Mouse (Mus musculus) heart, embryonic 11.5 days (tissue): ENCODE measurements around the gene Prm1. TPM values are rescaled to one million over a fixed set of nuclear protein-coding genes. Genes with fewer than 3 reads are reported as not detected.

Experiments
- ATAC-seq: fragments of 200-750 bp; cut with Nextera tagmentation; replicated peaks from 2 replicates; pipeline ENCODE4 v1.8.0; 2017; ENCODE audit warnings: moderate library complexity; ENCODE audit not compliant: insufficient number of reproducible peaks, low FRiP score, low TSS enrichment
- H3K27ac ChIP-seq: fragments of 300-500 bp; sonication (generic); 2 replicates; pipeline ENCODE4 v1.5.1; 2014; ENCODE audit warnings: mild to moderate bottlenecking, low read depth, low read length
- H3K27me3 ChIP-seq: fragments of 300-500 bp; sonication (generic); 2 replicates; pipeline ENCODE4 v1.6.1; 2014; ENCODE audit warnings: mild to moderate bottlenecking, low read length, mixed read lengths; ENCODE audit not compliant: control insufficient read depth, insufficient read depth
- H3K36me3 ChIP-seq: fragments of 300-500 bp; sonication (generic); 2 replicates; pipeline ENCODE4 v1.6.1; 2014; ENCODE audit warnings: mild to moderate bottlenecking, low read length, moderate library complexity, mixed read lengths; ENCODE audit not compliant: control insufficient read depth, insufficient read depth
- H3K4me1 ChIP-seq: fragments of 300-500 bp; sonication (generic); 2 replicates; pipeline ENCODE4 v1.6.1; 2014; ENCODE audit warnings: low read length; ENCODE audit not compliant: control insufficient read depth, insufficient read depth
- H3K4me2 ChIP-seq: fragments of 300-500 bp; sonication (generic); 2 replicates; pipeline ENCODE4 v1.6.1; 2014; ENCODE audit warnings: mild to moderate bottlenecking, moderate library complexity
- H3K4me3 ChIP-seq: fragments of 300-500 bp; sonication (generic); 2 replicates; pipeline ENCODE4 v1.5.1; 2014; ENCODE audit warnings: low read depth, low read length
- H3K9ac ChIP-seq: fragments of 300-500 bp; sonication (generic); 2 replicates; pipeline ENCODE4 v1.6.1; 2014; ENCODE audit warnings: mild to moderate bottlenecking, low read depth, low read length, moderate library complexity
- H3K9me3 ChIP-seq: fragments of 300-500 bp; sonication (generic); replicated peaks from 2 replicates; pipeline ENCODE4 v1.6.1; 2016; ENCODE audit warnings: low read length; ENCODE audit not compliant: control insufficient read depth
- WGBS: fragments of 180-500 bp; shearing (Covaris S2); extraction: QIAGEN DNeasy Blood & Tissue Kit; methylation state at CpG from one replicate; pipeline ENCODE4 v1.1.7; 2014; ENCODE audit not compliant: insufficient replicate concordance; 5-methylcytosine and 5-hydroxymethylcytosine counted together
- polyA plus RNA-seq: library from polyadenylated mRNA; unstranded; fragments of >200 nt; fragmentation: Nextera tagmentation; extraction: Ambion mirVana; gene quantifications from 2 replicates; pipeline ENCODE4 v1.2.1, GENCODE M21; 2014

Gene Prm1
- polyA plus RNA-seq, 1 experiment from 2014 or later: not detected

GRCm38 (mm10) chr16:10782377-10783151 is 23.1 kb downstream of the Prm1 start:
- peak overlapping the region; percentile 43 for H3K9ac ChIP-seq
- 44% methylated on average over 6 of the region's 6 CpGs for WGBS
- peaks cover 50% of the 10 kb centered on the region for H3K4me1 ChIP-seq

GRCm38 (mm10) chr16:10781862-10782371 is 23.7 kb downstream of the Prm1 start:
- Histone ChIP-seq H3K9ac (peak overlapping the region; percentile 30), H3K9me3 (no peaks in the 10 kb centered on the region), H3K36me3 (no peaks in the 10 kb centered on the region), H3K4me1 (peaks cover 50% of the 10 kb centered on the region), H3K4me3 (no peak overlapping the region), H3K4me2 (peak overlapping the region; percentile 92), H3K27ac (peak overlapping the region; percentile 73), H3K27me3 (no peaks in the 10 kb centered on the region; the same call in 1 of the 2 replicates)
- 24% methylated on average over 9 of the region's 9 CpGs for WGBS
- ATAC-seq: no peak

More at GRCm38 (mm10) chr16:10782377-10783151, 23.1 kb downstream of the Prm1 start:
- Histone ChIP-seq H3K27ac (peak overlapping the region; percentile 73), H3K36me3 (no peaks in the 10 kb centered on the region), H3K4me3 (no peak overlapping the region), H3K4me2 (peak overlapping the region; percentile 92), H3K27me3 (no peaks in the 10 kb centered on the region; the same call in 1 of the 2 replicates), H3K9me3 (no peaks in the 10 kb centered on the region)
- ATAC-seq: no peak

GRCm38 (mm10) chr16:10780631-10781120 is 25.0 kb downstream of the Prm1 start:
- Histone ChIP-seq H3K27ac (0 out of 2 replicates have a peak overlapping the region, but pooled peaks have one; percentile 15), H3K27me3 (no peaks in the 10 kb centered on the region; the same call in 1 of the 2 replicates), H3K9ac (0 out of 2 replicates have a peak overlapping the region, but pooled peaks have one; percentile 16), H3K4me2 (no peak overlapping the region), H3K4me3 (no peak overlapping the region), H3K36me3 (no peaks in the 10 kb centered on the region), H3K4me1 (peaks cover 44% of the 10 kb centered on the region), H3K9me3 (no peaks in the 10 kb centered on the region)
- 71% methylated on average over 5 of the region's 5 CpGs for WGBS
- ATAC-seq: no peak

GRCm38 (mm10) chr16:10777579-10778160 is 28.0 kb downstream of the Prm1 start:
- no peak overlapping the region for H3K4me3 ChIP-seq
- no peak overlapping the region for H3K4me2 ChIP-seq
- H3K9me3 ChIP-seq: no peaks in the 10 kb centered on the region
- H3K4me1 ChIP-seq: peaks cover 31% of the 10 kb centered on the region
- H3K9ac ChIP-seq: no peak overlapping the region
- H3K36me3 ChIP-seq: no peaks in the 10 kb centered on the region
- no peak overlapping the region for H3K27ac ChIP-seq
- ATAC-seq: no peak
- no peaks in the 10 kb centered on the region for H3K27me3 ChIP-seq
- WGBS: 50% methylated on average over 5 of the region's 5 CpGs

GRCm38 (mm10) chr16:10776322-10776721 is 29.3 kb downstream of the Prm1 start:
- Histone ChIP-seq H3K4me3 (no peak overlapping the region), H3K9me3 (no peaks in the 10 kb centered on the region), H3K9ac (no peak overlapping the region), H3K27ac (no peak overlapping the region), H3K36me3 (no peaks in the 10 kb centered on the region), H3K27me3 (no peaks in the 10 kb centered on the region), H3K4me2 (no peak overlapping the region), H3K4me1 (peaks cover 17% of the 10 kb centered on the region)
- ATAC-seq: no peak
- WGBS: 40% methylated on average over 7 of the region's 7 CpGs

GRCm38 (mm10) chr16:10774726-10775125 is 30.9 kb downstream of the Prm1 start:
- no peaks in the 10 kb centered on the region for H3K9me3 ChIP-seq
- no peak for ATAC-seq
- H3K27ac ChIP-seq: no peak overlapping the region
- H3K4me1 ChIP-seq: peaks cover 23% of the 10 kb centered on the region
- no peaks in the 10 kb centered on the region for H3K27me3 ChIP-seq
- H3K36me3 ChIP-seq: no peaks in the 10 kb centered on the region
- H3K4me2 ChIP-seq: no peak overlapping the region
- H3K4me3 ChIP-seq: no peak overlapping the region
- H3K9ac ChIP-seq: 0 out of 2 replicates have a peak overlapping the region, but pooled peaks have one; percentile 18
- WGBS: 36% methylated on average over 4 of the region's 4 CpGs

GRCm38 (mm10) chr16:10773543-10773942 is 32.1 kb downstream of the Prm1 start:
- H3K4me1 ChIP-seq: peaks cover 27% of the 10 kb centered on the region
- 82% methylated on average over 8 of the region's 8 CpGs for WGBS
- no peak for ATAC-seq

GRCm38 (mm10) chr16:10771769-10772510 is 33.7 kb downstream of the Prm1 start:
- Histone ChIP-seq H3K27me3 (peaks cover 2% of the 10 kb centered on the region; the same call in 1 of the 2 replicates), H3K27ac (no peak overlapping the region), H3K4me1 (peaks cover 20% of the 10 kb centered on the region), H3K4me3 (no peak overlapping the region), H3K36me3 (no peaks in the 10 kb centered on the region), H3K4me2 (no peak overlapping the region), H3K9ac (no peak overlapping the region), H3K9me3 (no peaks in the 10 kb centered on the region)
- ATAC-seq: no peak
- 59% methylated on average over 19 of the region's 19 CpGs for WGBS

More at GRCm38 (mm10) chr16:10773543-10773942, 32.1 kb downstream of the Prm1 start:
- Histone ChIP-seq H3K27ac (no peak overlapping the region), H3K4me3 (no peak overlapping the region), H3K27me3 (0 out of 2 replicates have a peak, but pooled peaks cover 2% of the 10 kb centered on the region), H3K9me3 (no peaks in the 10 kb centered on the region), H3K36me3 (no peaks in the 10 kb centered on the region), H3K4me2 (no peak overlapping the region), H3K9ac (no peak overlapping the region)
